Mouse (Mus musculus) skeletal muscle tissue, adult 2 months (tissue): Measurements from ENCODE around the gene Pes1.
A peak's percentile ranks its signal among the peaks of the same experiment; 100 is the strongest.

Experiments used
- DNase-seq: peaks from one replicate; pipeline ENCODE4 v3.0.0-alpha.2; 2012; ENCODE audit warnings: low read depth, low spot score

Gene Pes1

DNA sequence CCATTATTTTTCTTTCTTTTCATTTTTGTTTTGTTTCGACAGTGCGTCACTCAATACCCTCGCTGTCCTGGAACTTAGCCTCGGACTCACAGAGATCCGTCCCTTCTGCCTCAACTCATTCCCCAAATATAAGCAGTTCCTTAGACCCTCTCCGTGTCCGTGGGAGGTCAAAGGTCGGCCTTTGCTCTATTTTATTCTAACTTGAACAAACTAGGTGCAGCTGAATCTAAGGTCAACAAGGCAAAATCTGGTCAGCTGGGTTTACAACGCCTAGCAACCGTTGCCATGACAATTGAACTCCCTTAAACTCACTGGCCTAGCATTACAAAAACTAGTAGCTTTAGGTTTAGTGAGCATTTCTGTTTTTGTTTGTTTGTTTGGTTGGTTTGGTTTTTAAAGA, 620 bp upstream of the Pes1 start:
- peak; percentile 7 for DNase-seq

DNA sequence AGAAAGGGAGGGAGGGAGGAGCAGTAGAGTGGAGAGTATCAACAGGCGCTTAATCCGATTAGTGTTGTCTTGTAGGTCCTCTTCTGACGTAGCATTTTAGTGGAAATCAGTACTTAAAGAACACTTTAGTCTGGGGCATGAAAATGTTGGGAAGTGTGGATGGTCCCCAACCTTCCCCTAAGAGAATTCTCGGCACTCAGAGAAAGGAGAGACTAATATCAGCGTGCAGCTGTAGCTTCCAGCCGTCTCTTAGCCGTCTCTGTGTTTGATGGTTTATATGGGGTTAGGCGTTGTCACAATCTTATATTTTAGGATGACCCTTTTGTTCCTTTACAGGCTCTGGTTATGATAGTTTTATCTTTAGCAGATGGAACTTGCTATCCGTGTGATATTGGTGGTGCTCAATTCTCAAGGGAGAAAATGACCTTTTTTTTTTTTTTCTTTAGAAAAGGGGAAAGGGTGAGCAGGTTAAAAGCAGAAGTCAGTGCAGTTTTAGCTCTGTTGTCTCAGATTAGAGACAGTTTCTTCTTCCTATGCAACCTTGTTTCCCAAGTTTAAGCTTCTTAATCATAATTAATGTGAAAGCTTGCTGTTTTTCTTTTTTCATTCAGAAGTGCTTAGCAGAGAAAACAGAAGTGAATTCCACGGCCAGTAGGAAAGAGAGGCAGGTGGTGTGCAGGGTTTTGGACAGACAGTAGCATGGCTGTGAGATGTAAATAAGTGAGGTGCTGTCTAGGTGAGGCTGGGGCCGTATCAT, 819 bp downstream of the Pes1 start:
- DNase-seq = no peak

GRCm38 (mm10) chr11:3969837-3970236, 6.1 kb downstream of the Pes1 start:
- no peak for DNase-seq

GRCm38 (mm10) chr11:3970361-3970760, 6.6 kb downstream of the Pes1 start:
- no peak for DNase-seq

GRCm38 (mm10) chr11:3973081-3973480, 9.3 kb downstream of the Pes1 start:
- DNase-seq = no peak

GRCm38 (mm10) chr11:3974311-3974710, 10.5 kb downstream of the Pes1 start:
- DNase-seq = no peak

GRCm38 (mm10) chr11:3976678-3977077, 12.9 kb downstream of the Pes1 start, which contains the start of gene 4930556J24Rik:
Gene 4930556J24Rik (minus strand): TSS chr11:3976778.
- no peak for DNase-seq

DNA sequence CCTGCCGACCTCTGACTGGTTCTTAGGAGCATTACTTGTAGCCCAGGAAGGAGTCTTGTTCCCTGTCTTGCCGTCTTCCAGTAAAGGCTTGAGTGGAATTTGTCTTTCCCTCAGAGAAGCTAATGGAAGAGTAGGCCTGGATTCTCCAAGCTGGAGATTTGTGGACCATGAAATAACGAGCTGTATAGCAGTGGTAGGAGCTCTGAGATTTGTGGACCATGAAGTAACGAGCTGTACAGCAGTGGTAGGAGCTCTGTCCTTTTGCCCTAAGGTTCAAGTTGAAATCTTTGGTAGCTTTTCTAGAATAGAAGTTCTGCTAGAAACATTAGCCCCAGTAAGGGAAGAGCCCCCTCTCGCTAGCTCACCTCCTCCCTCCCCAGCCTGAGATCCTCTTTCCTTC, 14.6 kb downstream of the Pes1 start:
- no peak for DNase-seq

DNA sequence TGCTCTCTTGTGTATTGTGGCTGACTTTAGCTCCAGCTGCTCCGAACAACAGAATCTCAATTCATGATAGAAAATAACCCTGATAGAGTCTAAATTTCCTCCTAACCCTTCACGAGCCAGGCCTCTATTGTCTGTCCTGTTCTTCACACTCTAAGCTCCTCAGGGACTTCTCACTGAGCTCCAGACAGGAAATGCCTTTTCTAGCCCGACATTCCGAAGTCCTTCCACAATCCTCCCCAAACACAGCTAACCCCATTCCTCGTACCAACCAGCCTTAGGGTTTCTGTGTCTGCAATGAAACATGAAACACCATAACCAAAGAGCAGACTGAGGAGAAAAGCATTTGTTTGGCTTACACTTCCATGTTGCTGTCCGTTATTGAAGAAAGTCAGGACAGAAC, 17.8 kb downstream of the Pes1 start:
- no peak for DNase-seq

DNA sequence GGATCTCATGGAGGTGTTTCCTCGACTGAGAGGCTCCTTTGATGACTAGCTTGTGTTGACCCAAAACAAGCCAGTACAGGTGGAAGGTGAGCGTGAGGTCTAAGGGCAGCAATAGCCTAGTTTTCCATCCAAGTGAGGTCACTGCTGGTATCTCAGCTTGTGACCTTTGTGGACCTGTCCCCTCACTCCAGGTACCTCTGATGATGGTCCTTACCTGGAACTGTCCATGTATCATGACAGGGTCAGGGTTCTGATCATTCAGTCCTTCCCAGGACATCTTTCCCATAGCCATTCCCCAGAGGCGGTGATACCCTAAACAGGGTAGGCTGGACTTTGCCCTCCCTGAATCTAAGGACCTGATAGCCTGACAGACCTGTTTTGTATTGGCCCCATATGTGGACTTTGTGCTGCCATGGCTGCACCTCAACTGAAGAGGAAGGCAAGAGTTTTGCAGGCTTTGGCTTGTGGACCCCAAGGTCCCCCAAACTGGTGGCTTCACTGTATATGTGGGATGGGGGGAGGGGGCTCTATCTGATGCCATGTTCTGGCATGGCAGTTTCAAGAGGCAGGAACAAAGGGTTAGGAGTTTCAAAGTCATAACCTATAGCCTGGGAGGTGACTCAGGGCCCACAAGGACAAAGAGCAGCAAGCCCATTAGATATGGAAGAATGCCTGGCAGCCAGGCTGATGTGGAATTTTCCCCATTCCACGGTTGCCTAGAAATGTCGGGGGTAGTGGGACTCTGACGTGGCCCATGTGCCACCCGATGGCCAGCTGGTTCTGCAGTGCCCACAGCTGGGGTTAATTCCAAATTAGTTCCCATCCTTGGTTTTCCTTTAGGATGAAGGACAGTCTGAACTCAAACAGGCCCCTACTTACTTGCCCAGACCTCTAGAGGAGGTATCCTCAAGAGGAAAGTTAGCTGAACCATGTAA, 18.8 kb downstream of the Pes1 start:
- no peak for DNase-seq

DNA sequence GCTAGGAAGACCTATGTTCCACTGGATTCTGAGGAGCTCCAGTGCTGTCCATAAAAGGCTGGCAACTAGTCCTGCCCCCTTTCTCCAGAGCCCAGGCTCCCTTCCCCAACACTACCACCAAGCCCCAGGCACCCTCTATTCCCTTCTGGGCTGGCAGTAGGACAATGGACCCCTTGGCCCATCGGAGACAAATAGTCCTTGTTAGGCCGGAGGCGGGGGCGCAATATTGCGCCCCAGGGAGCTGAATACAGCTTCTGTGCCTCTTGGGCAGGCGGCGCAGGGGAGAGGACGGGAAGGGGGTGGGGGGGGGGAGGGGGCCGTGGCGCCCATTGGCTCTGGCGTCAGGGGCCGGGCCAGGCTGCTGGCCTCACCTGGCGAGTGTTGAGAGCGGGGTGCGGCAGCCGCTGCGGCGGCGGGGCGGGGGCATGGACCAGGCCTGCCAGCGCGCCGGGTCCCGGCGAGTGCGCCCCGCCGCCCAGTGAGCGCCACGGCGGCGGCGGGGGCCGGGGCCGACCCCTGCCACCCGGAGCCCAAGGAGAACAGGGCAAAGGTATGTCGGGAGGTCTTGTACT, 19.6 kb downstream of the Pes1 start, which contains the start of gene Gal3st1:
TSS of gene Gal3st1 (plus strand) at position 346 of the 572 bp plus-strand sequence.
- no peak for DNase-seq

GRCm38 (mm10) chr11:3983863-3984745, 20.3 kb downstream of the Pes1 start:
- no peak for DNase-seq

DNA sequence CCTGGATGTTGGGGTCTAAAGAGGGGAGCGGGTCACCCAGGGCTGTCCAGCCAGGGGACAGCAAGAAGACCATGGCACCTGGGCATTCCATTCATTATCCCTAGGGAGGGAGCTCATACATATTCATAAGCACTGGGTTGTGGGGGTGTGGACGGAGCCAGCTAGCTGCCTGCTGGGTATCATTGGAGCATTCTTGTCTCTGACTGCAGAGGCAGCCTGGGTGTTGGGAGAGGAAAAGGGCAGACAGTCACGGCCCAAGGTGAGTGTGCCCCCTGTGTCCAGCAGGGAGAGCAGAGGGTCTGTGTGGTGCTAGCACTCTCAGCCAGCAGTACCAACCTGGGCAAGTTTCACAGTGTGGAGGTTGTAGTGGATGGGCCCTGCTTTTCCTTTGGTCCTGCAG, 26.0 kb downstream of the Pes1 start:
- no peak for DNase-seq

DNA sequence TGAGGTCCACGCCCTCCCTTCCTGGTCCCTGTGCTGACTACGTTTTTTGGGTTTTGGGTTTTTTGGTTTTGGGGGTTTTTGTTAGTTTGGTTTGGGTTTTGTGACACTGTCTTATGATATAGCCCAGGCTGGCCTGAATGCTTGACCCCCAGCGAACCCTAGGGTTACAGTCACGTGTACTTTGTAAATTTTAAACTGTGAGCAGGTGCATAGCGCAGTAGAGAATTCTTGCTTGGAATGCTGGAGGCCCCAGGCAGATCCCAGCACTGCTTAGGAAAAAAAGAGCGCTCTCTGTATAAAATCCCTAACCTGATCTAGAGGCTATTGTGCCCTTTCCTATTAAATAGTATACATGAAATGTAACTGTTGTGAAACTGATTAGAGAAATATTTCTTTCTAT, 29.4 kb downstream of the Pes1 start:
- no peak for DNase-seq

DNA sequence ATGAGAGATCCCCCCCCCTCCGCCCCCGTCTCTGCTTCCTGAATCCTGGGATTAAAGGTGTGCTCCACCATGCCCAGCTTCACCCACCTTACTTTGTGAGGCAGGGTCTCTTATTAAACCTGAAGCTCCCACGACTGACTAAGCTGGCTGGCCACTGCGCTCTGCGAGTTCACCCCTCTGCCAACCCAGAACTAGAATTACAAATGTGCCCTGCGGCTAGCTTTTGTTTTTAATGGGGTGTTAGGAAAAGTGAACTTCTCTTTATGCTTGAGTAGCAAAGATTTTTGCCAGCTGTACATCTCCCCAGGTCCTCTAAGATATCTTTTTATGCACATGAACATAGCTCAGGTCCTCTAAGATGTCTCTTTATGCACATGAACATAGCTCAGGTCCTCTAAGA, 30.1 kb downstream of the Pes1 start:
- DNase-seq = no peak

GRCm38 (mm10) chr11:3995511-3995910, 31.7 kb downstream of the Pes1 start:
- no peak for DNase-seq

- no peak for DNase-seq
Observed at GRCm38 (mm10) chr11:3996840-3997239, 33.1 kb downstream of the Pes1 start.

- no peak for DNase-seq
Observed at GRCm38 (mm10) chr11:3997978-3998720, 34.4 kb downstream of the Pes1 start.

- DNase-seq = no peak
Observed at GRCm38 (mm10) chr11:3999547-3999946, 35.8 kb downstream of the Pes1 start.

- DNase-seq = peak; percentile 7
Observed at GRCm38 (mm10) chr11:4001603-4002002, 37.8 kb downstream of the Pes1 start.
